Mouse (Mus musculus): ENCODE measurements around the gene Tmc7. TPM values are rescaled to one million over a fixed set of nuclear protein-coding genes. Genes with fewer than 3 reads are reported as not detected.

The Tmc7 gene
- total and polyA plus RNA-seq, 3 experiments: not detected

GRCm38 (mm10) chr7:118583821-118584220 lies 715 bp downstream of the Tmc7 start:
- Histone ChIP-seq H3K79me2 (ENCODE audit: control insufficient read depth, insufficient read depth, low read length, poor library complexity) (no peaks in the 10 kb centered on the region), H3K27ac (ENCODE audit: control insufficient read depth, low read depth, low read length) (no peak overlapping the region), H3K27me3 (ENCODE audit: control insufficient read depth in 1 of 2, insufficient read depth in 2 of 2, low read length in 2 of 2) (no peaks in the 10 kb centered on the region), H3K4me3 (ENCODE audit: control insufficient read depth in 1 of 2, insufficient read depth in 1 of 2, low read depth in 2 of 2, low read length in 2 of 2) (no peak overlapping the region), H3K4me1 (ENCODE audit: control insufficient read depth in 1 of 2, insufficient read depth in 2 of 2, low read length in 2 of 2) (no peaks in the 10 kb centered on the region), H3K9me3 (replicated peaks; ENCODE audit: insufficient read depth, low read length) (no peaks in the 10 kb centered on the region), H3K36me3 (ENCODE audit: control insufficient read depth in 1 of 2, insufficient read depth in 2 of 2, low read length in 2 of 2) (no peaks in the 10 kb centered on the region), H3K9ac (ENCODE audit: control insufficient read depth, low read depth, low read length, poor library complexity, severe bottlenecking) (no peak overlapping the region)
- TF ChIP-seq CTCF (IDR thresholded peaks at IDR 0.05 in 2 of 3, conservative IDR thresholded peaks at IDR 0.05 in 1 of 3; ENCODE audit: control insufficient read depth in 1 of 3, insufficient read depth in 1 of 3, low read depth in 2 of 3, low read length in 3 of 3, poor library complexity in 1 of 3, severe bottlenecking in 1 of 3) (no peak), MAFK (IDR thresholded peaks at IDR 0.05; ENCODE audit: borderline replicate concordance, low read depth, low read length) (no peak), CHD1 (IDR thresholded peaks at IDR 0.05; ENCODE audit: low read depth, low read length) (no peak), ZKSCAN1 (IDR thresholded peaks at IDR 0.05; ENCODE audit: low read depth, low read length) (no peak), POLR2AphosphoS2 (IDR thresholded peaks at IDR 0.05; ENCODE audit: low read length) (no peak), RCOR1 (IDR thresholded peaks at IDR 0.05; ENCODE audit: low read depth, low read length) (no peak), TCF12 (IDR thresholded peaks at IDR 0.05; ENCODE audit: low read depth, low read length) (no peak), MXI1 (IDR thresholded peaks at IDR 0.05; ENCODE audit: low read depth, low read length) (no peak), ETS1 (IDR thresholded peaks at IDR 0.05; ENCODE audit: low read depth, low read length) (no peak), MAZ (IDR thresholded peaks at IDR 0.05; ENCODE audit: low read depth, low read length) (no peak), TBP (IDR thresholded peaks at IDR 0.05; ENCODE audit: low read depth, low read length) (no peak), BHLHE40 (IDR thresholded peaks at IDR 0.05; ENCODE audit: borderline replicate concordance, low read depth, low read length) (no peak), MYB (IDR thresholded peaks at IDR 0.05; ENCODE audit: low read depth, low read length) (no peak), MEF2A (IDR thresholded peaks at IDR 0.05; ENCODE audit: extremely low read depth, insufficient replicate concordance, low read depth, low read length, poor library complexity, severe bottlenecking) (no peak), GABPA (IDR thresholded peaks at IDR 0.05; ENCODE audit: low read depth, low read length) (no peak), USF1 (IDR thresholded peaks at IDR 0.05; ENCODE audit: low read depth, low read length) (no peak), TAL1 (IDR thresholded peaks at IDR 0.05; ENCODE audit: low read length) (no peak), RAD21 (IDR thresholded peaks at IDR 0.05; ENCODE audit: low read depth, low read length) (no peak), SIN3A (IDR thresholded peaks at IDR 0.05; ENCODE audit: low read length) (no peak)
- no peak for DNase-seq (ENCODE audit: low read depth, low spot score)

GRCm38 (mm10) chr7:118579938-118580337 lies 4.6 kb downstream of the Tmc7 start:
- Histone ChIP-seq H3K4me3 (ENCODE audit: control insufficient read depth in 1 of 2, insufficient read depth in 1 of 2, low read depth in 2 of 2, low read length in 2 of 2) (no peak overlapping the region), H3K4me1 (ENCODE audit: control insufficient read depth in 1 of 2, insufficient read depth in 2 of 2, low read length in 2 of 2) (no peaks in the 10 kb centered on the region), H3K9me3 (replicated peaks; ENCODE audit: insufficient read depth, low read length) (no peaks in the 10 kb centered on the region), H3K27ac (ENCODE audit: control insufficient read depth, low read depth, low read length) (no peak overlapping the region), H3K9ac (ENCODE audit: control insufficient read depth, low read depth, low read length, poor library complexity, severe bottlenecking) (no peak overlapping the region), H3K36me3 (ENCODE audit: control insufficient read depth in 1 of 2, insufficient read depth in 2 of 2, low read length in 2 of 2) (no peaks in the 10 kb centered on the region), H3K79me2 (ENCODE audit: control insufficient read depth, insufficient read depth, low read length, poor library complexity) (no peaks in the 10 kb centered on the region), H3K27me3 (ENCODE audit: control insufficient read depth in 1 of 2, insufficient read depth in 2 of 2, low read length in 2 of 2) (no peaks in the 10 kb centered on the region)
- TF ChIP-seq POLR2AphosphoS5 (IDR thresholded peaks at IDR 0.05; ENCODE audit: borderline replicate concordance, low read depth, low read length) (no peak), RAD21 (IDR thresholded peaks at IDR 0.05; ENCODE audit: low read depth, low read length) (no peak), CHD1 (IDR thresholded peaks at IDR 0.05; ENCODE audit: low read depth, low read length) (no peak), ELF1 (IDR thresholded peaks at IDR 0.05; ENCODE audit: low read depth, low read length) (no peak), MXI1 (IDR thresholded peaks at IDR 0.05; ENCODE audit: low read depth, low read length) (no peak), GATA1 (IDR thresholded peaks at IDR 0.05; ENCODE audit: low read depth, low read length) (no peak), RCOR1 (IDR thresholded peaks at IDR 0.05; ENCODE audit: low read depth, low read length) (no peak), NELFE (IDR thresholded peaks at IDR 0.05; ENCODE audit: low read depth, low read length) (no peak), POLR2A (IDR thresholded peaks at IDR 0.05; ENCODE audit: control insufficient read depth in 1 of 2, insufficient read depth in 1 of 2, low read depth in 1 of 2, low read length in 2 of 2, poor library complexity in 1 of 2) (no peak), ZKSCAN1 (IDR thresholded peaks at IDR 0.05; ENCODE audit: low read depth, low read length) (no peak), EP300 (IDR thresholded peaks at IDR 0.05; ENCODE audit: low read depth in 1 of 2, low read length in 2 of 2) (no peak), TAL1 (IDR thresholded peaks at IDR 0.05; ENCODE audit: low read length) (no peak), MAFK (IDR thresholded peaks at IDR 0.05; ENCODE audit: borderline replicate concordance, low read depth, low read length) (no peak), MAX (IDR thresholded peaks at IDR 0.05; ENCODE audit: low read length) (no peak), NRF1 (IDR thresholded peaks at IDR 0.05; ENCODE audit: insufficient read depth, low read depth, low read length, poor library complexity, severe bottlenecking) (no peak), USF2 (IDR thresholded peaks at IDR 0.05; ENCODE audit: borderline replicate concordance in 1 of 2, insufficient read depth in 1 of 2, low read depth in 1 of 2, low read length in 2 of 2) (no peak), TBP (IDR thresholded peaks at IDR 0.05; ENCODE audit: low read depth, low read length) (no peak), POLR2AphosphoS2 (IDR thresholded peaks at IDR 0.05; ENCODE audit: low read length) (no peak), ZMIZ1 (IDR thresholded peaks at IDR 0.05; ENCODE audit: low read depth, low read length) (no peak)
- no peak for DNase-seq (ENCODE audit: low read depth, low spot score)

All from MEL (cell line).